Mouse (Mus musculus) T-cell, adult 2 months (primary cell): ENCODE results near the gene Mgat4d.
"Not testable (repeated sequence)": the region's sequence is repeated elsewhere in the genome, so short reads cannot be mapped to it uniquely, and the experiment has no call there.

ENCODE experiments used
- DNase-seq: peaks from one replicate; pipeline ENCODE4 v3.0.0; 2022; ENCODE audit warnings: low spot score

The Mgat4d gene

DNA sequence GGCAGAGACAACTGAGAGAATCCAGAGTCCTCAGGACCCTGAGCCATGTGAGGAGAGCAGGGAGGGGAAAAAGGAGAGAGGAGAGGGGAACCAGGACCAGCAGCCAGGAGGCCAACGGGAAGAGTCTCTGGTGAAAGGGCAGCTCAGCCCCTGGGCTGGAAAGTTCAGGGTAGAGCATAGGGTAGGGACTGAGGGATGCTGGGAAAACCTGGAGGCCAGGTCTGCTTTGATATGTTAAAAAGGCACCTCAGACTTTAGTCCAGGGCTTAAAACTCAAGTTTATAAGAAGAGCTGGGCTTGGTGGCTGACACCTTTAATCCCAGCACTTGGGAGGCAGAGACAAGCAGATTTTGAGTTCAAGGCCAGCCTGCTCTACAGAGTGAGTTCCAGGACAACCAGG lies 44.2 kb downstream of the Mgat4d start:
- DNase-seq = no peak

DNA sequence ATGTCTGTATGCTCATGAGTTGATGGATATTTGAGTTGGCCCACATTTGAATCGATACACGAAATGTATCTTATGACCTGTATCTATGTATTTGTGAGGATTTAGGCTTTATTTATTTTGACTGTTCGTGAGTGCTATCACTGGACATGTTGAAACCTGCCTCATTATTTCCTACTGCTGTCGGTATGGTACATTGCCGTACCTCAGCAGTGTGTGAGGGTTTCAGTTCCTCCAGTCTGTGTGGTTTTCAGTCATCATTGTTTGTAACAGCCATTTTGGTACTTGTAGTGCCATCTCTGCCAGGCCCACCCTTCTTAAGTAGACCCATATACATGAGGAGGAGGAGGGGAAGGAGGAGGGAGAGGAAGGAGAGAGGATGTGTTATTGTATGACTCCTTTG lies 46.1 kb downstream of the Mgat4d start:
- DNase-seq = no peak

DNA sequence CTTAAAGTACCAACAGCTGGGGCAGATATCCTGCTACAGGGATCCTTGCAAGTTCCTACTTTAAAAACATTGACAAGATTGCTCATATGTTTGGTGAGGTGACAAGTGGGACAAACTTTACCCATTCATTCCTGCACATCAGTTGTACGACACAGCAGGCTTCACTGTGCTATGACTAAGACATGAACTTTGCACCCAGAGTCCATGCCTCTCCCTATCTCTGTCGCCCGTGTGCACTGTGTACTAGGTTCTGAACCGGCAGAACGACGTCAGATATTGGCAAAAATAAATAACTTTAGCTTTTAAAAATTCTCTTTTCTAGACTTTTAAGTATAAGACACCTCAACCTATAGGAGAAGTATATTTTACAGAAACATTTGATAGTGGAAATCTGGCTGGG lies 48.4 kb downstream of the Mgat4d start:
- DNase-seq = no peak

DNA sequence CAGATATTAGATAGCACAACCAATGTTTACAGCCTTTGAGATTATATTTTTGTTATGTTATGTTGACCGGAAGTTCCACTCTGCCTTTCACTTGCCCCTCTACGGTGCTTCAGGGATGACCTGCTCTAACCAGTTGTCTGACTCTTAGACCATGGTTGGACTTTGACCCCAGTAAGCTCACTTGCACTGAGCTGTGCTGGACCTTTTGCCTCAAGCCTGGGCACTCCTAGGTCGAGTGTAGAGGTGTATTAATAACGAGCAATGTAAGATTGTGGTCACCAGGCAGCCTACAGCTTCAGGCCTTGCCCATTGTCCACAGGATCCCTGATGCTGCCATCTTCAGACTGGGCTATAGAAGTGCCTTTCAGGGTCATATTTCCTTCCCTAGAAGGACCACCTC lies 49.5 kb downstream of the Mgat4d start:
- DNase-seq = no peak

DNA sequence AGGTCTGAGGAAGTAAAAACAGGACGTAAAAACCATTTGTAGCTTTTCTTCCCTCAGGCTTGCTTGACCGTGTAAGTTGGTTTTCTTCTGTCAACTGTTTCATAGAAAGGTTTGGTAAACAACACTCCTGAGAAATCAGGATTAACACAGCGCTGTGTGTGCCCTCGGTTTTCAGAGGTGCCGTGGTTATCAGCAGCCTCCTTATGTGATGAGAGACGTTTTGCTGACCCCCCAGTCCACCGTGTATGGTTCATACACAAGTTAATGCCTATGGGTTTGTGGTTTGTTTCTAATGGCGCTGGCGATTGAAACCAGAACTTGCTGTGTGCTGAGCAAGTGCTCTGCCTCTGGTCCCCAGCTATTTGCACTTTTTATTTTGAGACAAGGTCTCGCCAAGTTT lies 57.3 kb downstream of the Mgat4d start:
- DNase-seq = no peak

DNA sequence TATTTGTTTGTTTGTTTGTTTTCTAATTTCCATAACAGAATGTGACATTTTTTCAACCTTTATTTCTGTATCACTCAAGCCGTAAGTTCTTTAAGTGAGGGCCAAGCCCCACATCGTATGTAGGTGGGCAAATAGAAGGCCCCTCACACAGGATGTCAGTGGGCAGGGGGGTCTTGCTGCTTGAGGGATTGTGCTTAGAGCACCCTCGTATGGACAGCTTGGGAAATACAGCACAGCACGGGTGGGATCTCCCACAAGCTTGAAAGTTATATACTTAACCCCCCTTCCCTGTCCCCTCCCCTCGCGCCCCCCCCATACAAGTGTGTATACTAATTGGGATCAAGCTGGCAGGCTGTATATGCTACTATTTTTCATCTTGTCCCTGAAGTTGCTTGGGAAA lies 58.6 kb downstream of the Mgat4d start:
- DNase-seq = no peak

DNA sequence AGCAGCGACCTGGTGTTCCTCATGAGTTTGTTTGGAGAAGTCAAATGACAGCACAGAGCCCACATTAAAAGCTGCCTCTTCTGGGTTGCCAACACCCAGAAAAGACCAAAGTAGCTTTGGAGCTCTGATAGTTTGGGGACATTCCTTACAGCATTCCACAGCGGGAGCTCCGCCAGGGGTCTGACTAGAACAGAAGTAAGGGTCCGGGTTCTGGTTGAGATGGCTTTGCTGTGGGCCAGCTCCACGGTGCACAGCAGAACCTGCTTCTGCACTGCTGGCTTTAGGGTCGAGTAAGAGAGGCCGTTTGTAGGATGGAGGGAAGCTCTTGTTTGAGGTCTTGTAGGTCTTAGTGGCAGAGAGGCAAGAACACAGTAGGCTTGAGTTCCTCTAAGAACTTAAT lies 60.2 kb downstream of the Mgat4d start:
- no peak for DNase-seq

DNA sequence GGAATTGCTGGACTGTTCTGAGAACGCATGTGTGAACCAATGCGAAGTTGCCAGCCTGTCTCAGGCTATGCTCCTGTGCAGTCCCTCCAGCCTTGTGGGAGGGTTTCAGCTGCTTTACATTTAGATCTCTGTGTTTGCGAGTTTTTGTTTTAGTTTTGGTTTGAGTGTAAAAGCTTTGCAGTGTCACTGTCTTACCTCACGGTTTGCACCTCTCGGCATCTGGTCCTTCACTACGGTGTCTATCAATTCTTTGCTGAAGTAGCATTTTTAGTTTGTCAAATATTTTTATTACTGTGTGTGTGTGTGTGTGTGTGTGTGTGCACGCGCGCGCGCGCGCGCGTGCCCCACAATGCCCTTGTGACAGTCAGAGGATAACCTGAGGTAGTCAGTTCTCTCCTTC lies 68.6 kb downstream of the Mgat4d start:
- no peak for DNase-seq

DNA sequence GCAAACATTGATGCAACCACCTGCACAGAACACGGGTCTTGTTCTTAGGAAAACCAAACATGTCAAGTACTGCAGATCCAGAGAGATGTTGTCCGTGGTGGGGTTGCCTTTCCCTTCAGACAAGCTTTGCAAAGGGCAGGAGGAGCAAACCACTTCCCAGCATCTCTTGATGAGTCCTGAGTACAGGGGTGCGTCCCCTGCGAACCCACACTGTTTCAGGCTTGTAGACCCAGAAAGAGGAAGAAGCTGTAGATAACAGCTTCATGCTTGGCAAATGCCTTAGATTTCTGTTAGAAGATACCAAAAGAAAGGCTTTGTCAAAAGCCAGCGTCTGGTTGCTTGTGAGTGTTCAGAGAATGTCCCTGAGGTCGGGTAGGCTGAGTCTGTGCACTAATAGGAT lies 69.7 kb downstream of the Mgat4d start:
- DNase-seq = no peak

DNA sequence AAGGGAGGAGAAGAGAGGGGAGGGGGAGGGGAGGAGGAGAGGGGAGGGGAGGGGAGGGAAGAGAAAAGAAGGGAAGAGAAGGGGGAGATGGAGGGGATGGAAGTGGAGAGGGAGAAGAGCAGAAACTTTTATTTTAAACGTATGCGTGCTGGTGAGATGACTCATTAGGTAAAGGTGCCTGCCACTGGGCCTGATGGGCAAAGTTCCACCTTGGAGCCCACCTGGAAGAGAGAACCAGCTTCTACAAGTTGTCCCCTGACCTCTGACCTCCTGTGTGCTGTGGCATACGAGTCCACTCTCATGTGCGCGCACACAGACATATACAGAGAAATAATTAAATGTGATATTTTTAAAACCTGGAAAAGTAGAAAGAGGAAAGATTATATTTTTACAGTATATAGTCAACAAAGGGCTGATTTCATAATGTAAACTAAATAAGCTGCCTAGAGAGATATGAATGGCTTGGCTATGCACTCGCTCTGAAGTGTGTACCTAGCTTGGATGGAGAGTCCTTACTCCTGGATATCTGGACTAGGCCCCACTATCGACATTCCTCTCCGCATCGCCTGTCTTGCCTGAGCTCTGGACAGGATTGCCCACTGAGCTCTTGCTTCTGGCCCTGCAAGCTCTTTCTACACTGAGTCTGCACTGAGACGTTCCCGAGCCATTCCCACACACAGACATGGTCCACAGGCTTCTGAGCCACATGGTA lies 70.7 kb downstream of the Mgat4d start:
- no peak for DNase-seq

DNA sequence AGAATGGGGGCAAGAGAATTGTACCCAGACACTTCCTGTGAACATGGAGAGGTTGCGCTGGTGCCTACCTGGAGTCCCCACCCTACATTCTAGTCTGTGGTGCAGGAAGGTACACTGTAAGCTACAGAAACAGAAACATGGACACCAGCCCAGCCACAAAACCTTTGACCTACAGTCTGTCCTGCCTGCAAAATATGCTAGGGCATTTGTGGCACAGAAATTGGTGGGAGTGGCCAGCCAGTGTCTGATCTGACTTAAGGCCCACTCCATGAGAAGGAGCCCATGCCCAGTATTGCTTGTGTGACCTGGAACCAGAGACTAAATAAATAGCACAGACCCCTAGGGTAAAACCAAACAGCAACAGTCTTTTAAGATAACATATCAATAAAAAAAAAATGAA lies 73.1 kb downstream of the Mgat4d start:
- no peak for DNase-seq

DNA sequence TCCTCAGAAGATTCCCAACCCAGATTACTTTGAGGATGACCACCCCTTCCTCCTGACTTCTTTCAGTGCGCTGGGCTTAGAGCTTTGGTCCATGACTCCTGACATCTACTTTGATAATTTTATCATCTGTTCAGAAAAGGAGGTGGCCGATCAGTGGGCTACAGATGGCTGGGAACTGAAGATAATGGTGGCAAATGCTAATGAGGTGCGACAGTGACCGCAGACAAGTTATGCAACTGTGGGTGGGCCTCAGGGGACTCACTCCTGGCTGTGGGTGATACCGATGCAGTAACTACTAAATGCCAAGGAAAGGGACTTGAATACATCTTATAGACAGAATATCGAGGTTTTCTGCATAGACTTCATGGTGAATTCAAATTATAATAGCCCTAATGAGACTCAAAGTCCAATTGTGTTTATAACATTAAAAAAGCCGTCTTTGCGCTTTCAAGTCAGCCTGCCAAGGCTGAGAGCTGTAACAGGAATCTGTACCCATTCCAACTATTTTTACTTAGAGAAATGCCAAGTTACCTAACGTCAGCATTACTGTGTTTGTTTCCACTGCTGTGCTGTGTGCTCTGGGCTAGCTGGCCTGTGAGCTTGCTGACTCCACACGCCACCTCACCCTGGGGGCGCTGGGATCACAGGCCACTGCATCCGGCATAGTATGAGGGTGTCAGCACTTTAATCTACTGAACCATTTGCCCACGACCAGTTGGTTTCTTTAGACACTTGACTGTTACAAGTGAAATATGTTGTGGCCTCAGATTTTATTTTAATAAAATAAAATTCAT lies 75.0 kb downstream of the Mgat4d start:
- DNase-seq = no peak

DNA sequence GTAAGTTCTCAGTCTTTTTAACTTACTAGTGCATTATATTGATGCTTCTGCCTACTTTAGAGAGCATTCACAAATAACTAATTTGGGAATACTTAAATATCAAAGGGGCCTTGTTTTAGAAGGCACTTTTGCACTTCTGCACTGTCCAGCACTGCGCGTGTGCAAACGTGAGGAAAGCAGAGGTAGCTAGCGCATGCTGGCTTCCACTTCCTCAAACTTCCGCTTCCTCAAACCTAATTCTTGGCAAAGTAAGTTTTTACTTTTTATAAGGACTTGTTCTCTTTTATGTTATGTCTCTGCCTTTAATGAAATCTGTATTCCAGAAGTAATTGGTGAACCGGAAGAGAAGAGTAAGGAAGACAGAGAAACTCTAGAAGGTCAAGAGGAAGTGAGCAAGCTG lies 76.9 kb downstream of the Mgat4d start:
- no peak for DNase-seq

DNA sequence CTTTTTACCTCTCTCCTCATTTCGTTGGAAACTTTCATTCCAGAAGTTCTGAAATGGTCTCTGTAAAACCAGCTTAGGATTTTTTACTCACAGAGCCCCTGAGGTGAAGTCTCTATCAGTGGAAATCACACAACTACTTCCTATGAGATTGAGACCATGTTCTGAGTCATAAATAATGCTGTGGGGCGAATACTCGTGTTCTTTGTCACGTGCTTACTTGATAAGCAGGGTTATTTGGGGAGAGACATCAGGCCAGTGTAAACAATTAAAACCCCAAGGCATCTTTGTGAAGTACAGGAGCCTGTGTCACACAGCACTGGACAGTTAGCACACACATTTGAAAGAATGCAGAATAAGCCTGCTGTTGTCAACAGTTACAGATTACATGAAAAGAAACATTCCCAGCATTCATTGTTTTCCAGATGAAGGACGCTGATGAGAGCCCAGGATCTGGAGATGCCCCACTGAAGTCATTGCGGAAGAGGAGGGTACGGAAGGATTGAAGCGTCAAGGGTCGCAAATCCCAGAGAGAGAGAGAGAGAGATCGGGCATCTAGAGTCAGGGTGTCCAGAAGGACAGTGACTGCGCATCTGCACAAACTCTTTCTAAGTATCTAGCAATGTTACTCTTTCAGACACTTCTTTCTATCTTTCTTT lies 78.0 kb downstream of the Mgat4d start:
- DNase-seq = no peak

DNA sequence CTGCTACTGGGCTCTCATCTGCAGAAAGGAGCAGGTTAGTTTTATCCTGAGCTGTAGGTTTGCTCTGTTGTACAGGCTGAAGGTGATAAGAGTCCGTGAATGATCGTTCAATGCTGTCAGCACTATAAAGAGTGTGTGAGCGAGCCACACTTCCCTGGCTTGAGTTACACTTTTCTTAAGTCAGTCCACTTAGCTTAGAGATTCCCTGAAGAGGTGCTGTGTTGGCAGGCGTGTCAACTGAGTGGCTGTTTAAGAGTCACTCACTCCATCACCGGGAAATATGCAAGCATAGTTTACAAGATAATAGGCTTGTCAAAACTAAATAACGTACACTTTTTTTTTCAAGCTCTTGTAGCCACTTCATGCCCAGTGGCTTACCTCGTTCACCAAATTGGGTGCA lies 78.7 kb downstream of the Mgat4d start:
- DNase-seq = no peak

DNA sequence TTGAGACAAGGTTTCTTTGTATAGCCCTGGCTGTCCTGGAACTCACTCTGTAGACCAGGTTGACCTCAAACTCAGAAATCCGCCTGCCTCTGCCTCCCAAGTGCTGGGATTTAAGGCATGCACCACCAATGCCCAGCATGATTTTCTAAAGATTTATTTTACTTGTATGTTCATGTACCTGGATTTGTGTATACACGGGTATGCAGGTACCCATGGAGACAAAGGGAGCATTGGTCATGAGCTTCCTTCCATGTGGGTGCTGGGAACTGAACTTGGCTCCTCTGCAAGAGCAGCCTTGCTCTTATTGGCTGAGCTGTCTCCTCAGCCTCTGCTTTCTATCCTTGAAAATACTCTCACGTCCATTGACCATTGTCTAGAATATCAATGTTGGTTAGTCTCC lies 80.3 kb downstream of the Mgat4d start:
- DNase-seq = not testable (repeated sequence)

DNA sequence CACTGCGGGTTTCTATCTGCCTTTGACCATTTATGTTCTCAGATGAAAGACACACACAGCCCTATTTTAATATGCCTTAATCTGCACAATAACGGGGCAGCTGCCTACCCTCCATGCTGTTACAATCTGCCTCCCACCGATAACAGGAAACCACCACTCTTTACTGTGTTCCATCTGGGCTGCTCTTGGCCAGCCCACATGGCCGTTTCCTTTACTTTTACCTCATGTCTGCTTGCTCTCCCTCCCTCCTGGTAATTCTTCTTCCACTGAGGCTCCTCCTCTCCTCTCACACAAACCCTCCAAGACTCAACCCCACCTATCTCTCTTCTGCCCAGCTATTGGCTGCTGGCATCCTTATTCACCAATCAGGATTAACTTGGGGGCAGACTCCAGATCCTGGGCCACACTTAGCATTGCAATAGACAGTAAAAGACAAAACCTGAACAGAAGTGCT lies 80.8 kb downstream of the Mgat4d start:
- DNase-seq = no peak
